Mouse (Mus musculus): ENCODE data around the gene Hist1h2be.

DNA sequence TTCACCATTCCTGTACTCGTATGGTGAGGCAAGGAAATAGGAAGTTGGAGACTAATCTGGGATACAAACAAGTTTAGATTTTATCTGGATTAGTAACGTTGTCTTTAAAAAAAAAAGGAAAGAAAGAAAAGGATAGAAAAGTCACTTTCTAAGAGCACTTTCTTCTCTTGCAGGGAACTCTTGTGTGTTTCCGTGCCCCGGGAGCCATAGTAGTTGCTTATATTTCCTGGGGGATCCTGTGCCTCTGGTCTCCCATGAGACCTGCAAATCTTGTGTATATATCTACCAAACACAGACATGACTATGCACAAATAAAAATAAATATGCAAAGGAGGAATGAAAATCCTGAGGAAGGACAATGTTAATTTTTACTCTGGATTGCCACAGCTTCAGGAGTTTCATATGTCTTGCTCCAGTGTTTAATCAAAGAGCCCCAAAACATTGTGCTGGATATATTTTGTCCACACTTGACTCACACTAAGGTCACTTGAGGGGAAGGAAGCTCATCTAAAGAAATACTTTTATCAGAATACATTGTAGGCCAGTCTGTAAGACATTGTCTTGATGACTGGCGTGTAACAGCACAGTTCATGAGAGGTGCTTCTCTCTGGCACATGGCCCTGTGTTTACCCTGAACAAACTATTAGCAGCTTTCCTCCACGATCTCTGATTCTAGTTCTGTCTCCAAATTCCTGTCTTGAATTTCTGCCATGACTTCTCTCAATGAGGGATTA, 43.9 kb downstream of the Hist1h2be start:
- TF ChIP-seq CTCF (IDR thresholded peaks at IDR 0.05) (no peak), EP300 (IDR thresholded peaks at IDR 0.05) (no peak)
